Mouse (Mus musculus): Measurements from ENCODE around the gene Gorasp2.

- TF ChIP-seq CTCF (IDR thresholded peaks at IDR 0.05; ENCODE audit: borderline replicate concordance, insufficient read depth, low read depth, low read length) (no peak), POLR2A (IDR thresholded peaks at IDR 0.05; ENCODE audit: borderline replicate concordance, insufficient read depth, low read length) (no peak)
These were observed 90.8 kb downstream of the Gorasp2 start for GRCm38 (mm10) chr2:70752149-70752548.
